Mouse (Mus musculus) cerebellum, adult 8-10 months (tissue): ENCODE measurements around the gene 1190007I07Rik.
"Not testable (repeated sequence)": the region's sequence is repeated elsewhere in the genome, so short reads cannot be mapped to it uniquely, and the experiment has no call there.

Experiments used
- DNase-seq: peaks from one replicate; pipeline ENCODE4 v3.0.0; 2022

The 1190007I07Rik gene

DNA sequence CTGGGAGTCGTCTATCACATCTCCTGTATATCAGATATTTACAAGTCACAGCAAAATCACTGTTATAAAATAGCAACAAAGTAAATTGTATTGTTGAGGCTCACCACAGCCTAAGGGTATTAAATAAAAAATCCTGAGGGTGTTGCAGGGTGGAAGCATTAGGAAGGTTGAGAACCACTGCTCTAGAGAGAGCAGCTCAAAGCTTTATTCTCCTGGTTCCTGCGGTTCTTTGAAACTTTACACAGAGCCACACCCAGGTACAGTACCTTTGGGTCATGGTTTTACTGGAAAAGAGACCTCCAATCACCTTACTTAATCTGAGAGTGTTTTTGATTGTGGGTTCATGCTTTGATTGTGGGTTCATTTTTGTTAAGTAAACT is 515 bp upstream of the 1190007I07Rik start:
- not testable (repeated sequence) for DNase-seq

DNA sequence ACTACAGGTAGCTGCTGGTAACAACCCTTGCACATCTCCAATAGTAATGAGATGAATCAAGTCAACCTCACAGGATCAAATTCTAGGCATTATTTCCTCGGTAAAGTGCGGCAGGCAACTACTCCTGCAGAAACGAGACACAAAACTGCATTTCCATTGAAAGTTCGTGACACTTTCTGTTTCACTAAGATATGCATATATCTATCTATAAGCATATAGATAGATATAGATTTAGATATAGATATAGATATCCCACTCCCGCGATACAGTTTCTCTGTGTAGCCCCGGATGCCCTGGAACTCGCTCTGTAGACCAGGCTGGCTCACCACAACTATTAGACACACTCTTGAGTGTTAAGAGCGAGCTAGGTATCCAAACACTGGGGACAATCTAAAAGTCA is 793 bp downstream of the 1190007I07Rik start:
- DNase-seq: no peak

DNA sequence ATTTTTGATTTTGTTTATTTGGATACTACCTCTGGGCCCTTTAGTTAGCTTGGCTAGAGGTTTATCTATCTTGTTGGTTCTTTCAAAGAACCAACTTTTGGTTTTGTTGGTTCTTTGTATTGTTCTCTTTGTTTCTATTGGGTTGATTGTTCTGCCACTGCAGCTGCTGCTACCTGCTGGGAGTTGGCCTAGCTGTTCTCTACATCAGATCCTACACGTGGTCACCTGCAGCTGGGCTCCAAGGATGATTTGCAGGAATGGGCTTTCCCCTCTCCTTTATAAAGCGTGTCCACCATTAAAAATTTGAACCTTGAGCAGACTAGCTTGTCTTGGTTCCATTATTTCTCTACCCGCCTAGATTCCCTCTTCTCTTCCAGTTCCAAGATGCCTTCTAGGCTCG is 28.6 kb downstream of the 1190007I07Rik start:
- not testable (repeated sequence) for DNase-seq

DNA sequence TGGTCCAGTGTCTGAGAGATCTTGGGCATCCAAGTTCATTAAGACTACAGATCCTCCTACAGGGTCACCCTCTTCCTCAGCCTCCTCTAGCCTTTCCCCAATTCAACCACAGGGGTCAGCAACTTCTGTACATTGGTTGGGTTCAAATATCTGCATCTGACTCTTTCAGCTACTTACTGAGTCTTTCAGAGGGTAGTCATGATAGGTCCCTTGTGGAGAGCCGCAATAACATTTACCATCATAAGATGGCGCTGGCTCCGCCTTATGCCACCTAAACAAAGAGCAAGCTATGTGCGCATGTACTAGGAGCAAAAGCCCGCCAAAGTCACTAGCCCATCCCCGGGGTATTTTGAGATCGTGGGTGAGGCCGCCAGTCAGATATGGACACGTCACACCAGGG is 33.4 kb downstream of the 1190007I07Rik start:
- not testable (repeated sequence) for DNase-seq

DNA sequence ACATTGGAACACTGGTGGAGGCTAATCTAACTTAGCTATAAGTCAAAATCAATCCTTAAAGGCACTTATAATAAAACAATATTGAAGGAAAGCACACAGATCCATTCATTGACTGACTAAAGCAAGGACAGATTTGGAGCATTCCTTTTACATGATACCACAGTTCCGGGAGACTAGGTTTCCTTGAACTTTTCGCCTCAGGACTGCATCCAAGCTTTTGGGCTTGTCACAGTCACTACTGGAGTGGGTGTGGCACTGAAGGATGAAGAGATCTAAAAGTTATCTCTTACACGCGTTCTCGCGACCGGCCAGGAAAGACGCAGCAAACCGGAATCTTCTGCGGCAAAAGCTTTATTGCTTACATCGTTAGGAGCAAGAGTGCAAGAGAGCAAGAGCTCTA is 51.9 kb downstream of the 1190007I07Rik start:
- DNase-seq: not testable (repeated sequence)
